Mouse (Mus musculus) liver, adult 2 months (tissue): ENCODE data around the gene Mansc1.

Experiments used
- CTCF ChIP-seq: fragments of 200-500 bp; IDR thresholded peaks from 2 replicates; pipeline ENCODE4 v1.5.1; 2011; ENCODE audit warnings: low read depth, low read length, control low read depth
- POLR2A ChIP-seq: fragments of 200-500 bp; IDR thresholded peaks from 2 replicates; pipeline ENCODE4 v1.6.1; 2011; ENCODE audit warnings: low read length, control low read depth; ENCODE audit not compliant: insufficient read depth; ENCODE audit errors: extremely low read depth

- no peak for TF ChIP-seq POLR2A
- TF ChIP-seq CTCF = no peak
Observed at GRCm38 (mm10) chr6:134584616-134585015, 47.7 kb downstream of the Mansc1 start.
